Mouse (Mus musculus) ovary, postnatal 10 days (tissue): ENCODE results near the gene Mdk.

ENCODE experiments used
- DNase-seq: peaks from one replicate; pipeline ENCODE4 v3.0.0; 2022; ENCODE audit warnings: low spot score

Gene Mdk

GRCm38 (mm10) chr2:91913328-91914110 lies 18.6 kb downstream of the Mdk start:
- no peak for DNase-seq

GRCm38 (mm10) chr2:91912616-91913015 lies 19.5 kb downstream of the Mdk start:
- DNase-seq: no peak

GRCm38 (mm10) chr2:91906141-91906540 lies 26.0 kb downstream of the Mdk start:
- DNase-seq: no peak

DNA sequence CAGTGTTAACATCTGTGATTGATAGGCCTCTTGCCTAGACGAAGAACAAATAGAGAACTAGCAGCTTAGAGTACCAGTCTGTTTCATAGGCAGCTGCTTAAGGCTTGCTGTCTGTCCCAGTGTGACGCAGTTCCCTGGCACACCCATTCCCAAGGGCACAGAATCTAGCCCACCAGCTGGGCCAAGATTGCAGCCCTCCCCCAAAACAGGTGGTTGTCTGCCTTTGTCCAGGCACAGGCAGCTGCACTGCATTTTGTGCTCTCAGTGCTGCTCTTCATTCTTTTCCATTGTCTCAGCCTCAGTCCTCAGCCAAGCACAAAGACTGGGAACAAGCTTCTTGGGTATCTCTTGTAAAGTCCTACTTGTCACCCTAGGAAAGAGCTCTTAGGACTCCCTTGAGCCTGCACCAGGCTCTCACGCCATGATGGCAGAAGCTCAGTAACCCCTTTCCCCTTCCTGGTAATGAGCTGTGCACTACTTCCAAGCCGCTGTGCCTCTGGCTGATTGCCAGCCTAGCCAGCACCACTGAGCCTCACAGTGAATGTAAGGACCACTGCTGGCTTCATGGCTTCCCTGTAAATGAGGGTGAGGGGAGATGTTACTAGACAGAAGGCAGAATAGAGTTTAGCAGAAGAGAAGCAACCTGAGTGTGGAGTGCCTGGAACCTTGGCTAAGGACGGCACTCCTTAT lies 27.3 kb downstream of the Mdk start:
- no peak for DNase-seq

DNA sequence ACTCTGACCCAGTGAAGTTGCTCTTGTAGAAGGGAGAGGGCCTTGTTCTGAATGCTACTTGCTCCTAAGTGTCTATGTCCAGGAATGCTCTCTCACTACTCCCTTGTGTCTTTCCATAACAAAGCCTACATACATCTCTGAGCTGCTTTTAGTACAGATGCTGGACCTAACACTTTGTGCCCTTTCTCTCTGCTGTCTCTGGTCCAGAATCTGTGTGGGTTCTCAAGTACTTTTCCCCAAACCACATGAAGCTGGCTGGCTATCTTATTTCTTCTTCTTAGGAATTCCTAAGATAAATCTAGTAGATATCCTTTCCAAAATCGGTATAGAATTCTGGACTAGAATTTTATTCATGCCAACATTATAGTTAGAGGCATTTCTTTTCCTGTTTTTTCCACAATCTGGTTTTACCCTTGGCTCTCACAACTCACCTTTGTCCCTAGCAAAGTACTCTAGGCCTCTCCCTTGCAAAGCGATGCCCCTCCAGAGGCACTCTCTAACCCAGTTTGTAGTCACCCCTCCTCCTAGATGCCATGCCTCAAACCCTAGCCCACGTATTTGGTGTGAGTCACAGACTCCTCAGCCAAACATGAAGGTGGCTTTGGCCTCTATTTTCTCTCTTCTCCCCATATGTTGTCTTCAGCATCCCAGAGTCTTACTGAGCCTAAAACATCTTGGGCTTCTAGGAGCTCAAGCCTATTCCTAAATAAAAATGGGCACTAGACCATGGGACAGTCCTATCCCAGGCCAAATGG lies 28.7 kb downstream of the Mdk start:
- no peak for DNase-seq

GRCm38 (mm10) chr2:91902336-91902735 lies 29.8 kb downstream of the Mdk start:
- no peak for DNase-seq

DNA sequence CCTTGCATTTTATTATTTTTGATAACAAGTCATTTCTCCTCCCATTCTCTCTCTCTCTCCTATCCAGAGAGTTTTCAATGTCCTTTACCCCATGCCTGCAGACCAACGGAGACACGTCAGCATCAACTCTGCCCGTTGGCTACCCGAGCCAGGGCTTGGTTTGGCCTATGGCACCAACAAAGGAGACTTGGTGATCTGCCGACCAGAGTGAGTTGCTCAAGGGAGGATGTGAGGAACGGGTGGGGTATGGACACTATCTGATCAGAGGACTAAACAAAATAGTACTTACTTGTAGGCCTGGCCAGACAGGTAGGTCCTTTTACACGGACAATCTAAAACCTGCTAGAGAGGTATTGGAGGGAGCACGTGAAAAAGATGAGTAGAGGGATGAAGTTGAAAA lies 31.7 kb downstream of the Mdk start:
- no peak for DNase-seq

GRCm38 (mm10) chr2:91899141-91899540 lies 33.0 kb downstream of the Mdk start:
- DNase-seq: no peak

DNA sequence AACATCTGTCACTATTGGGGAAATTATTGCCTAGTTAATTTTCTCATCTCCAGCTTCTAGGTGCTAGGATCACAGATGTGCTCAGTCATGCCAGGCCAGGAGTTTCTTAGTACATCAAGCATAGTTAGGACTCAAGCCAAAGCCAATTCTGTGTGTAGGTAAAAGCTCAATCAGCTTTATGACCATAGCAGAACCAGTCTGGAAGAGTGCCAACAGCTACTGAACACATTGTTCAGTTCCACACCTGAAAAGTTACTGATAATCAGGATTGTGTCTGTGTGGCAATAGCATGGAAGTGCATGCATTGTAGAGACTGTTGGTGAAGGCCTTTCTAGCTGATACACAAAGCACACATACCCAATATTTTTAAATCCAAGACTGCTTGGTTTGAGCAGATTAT lies 34.1 kb downstream of the Mdk start:
- no peak for DNase-seq

DNA sequence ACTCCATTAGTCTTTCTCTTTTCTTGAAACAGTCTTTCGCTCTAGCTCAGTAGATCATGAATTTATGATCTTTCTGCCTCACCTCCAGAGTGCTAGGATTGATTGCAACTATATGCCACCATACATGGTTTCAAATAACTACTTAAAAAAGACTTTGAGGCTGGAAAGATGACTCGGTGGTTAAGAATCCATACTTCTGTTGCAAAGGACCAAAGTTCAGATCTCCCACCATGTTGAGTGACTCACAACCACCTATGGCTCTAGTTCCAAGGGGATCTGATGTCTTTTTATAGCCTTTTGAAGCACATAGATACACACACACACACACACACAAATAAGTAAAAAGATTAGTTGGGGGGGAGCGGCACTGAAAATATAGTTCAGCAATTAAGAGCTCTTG lies 36.7 kb downstream of the Mdk start:
- DNase-seq: no peak

DNA sequence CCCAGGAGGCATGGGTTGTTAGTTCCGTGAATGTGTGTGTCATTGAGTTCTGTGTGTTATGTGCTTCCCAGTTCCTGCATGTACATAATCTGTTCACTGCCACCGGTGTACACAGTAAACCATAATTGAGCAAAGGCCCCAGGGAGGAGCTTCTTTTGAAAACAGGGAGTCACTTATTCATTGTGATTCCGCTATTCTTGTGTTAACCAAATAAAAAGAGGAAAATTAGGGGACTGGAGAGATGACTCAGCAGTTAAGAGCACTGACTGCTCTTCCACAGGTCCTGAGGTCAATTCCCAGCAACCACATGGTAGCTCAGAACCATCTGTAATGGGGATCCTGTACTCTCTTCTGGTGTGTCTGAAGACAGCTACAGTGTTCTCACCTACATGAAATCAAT lies 37.4 kb downstream of the Mdk start:
- no peak for DNase-seq

- no peak for DNase-seq
Observed at GRCm38 (mm10) chr2:91884616-91885015, 47.5 kb downstream of the Mdk start.

DNA sequence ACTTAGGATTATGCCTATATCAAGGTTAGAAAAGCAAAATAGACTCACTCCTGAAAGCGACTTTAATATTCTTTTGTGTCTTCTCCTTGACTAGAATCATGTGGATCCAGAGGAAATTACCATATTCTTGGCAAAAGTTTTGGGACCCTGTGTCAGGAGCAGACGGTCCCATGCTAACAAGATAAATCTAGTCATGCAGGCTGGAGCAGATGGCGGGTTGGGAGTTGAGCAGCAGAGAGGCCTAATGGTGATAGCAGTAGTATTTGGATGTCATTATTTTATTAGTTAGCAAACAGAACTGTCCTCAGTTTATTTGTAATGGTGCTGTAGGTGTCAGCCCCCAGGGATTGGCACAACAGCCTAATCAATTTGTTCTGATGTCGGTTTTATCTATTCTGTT lies 48.1 kb downstream of the Mdk start:
- DNase-seq: no peak
